Mouse (Mus musculus) limb, embryonic 11.5 days (tissue): ENCODE results near the gene Catsperg1. TPM values are rescaled to one million over a fixed set of nuclear protein-coding genes. Genes with fewer than 3 reads are reported as not detected.

Source experiments
- ATAC-seq: fragments of 200-750 bp; cut with Nextera tagmentation; 2 replicates; pipeline ENCODE4 v1.8.0; 2017; ENCODE audit warnings: low read depth; ENCODE audit not compliant: insufficient number of reproducible peaks, low FRiP score, low TSS enrichment
- DNase-seq: peaks from one replicate; pipeline ENCODE4 v3.0.0-alpha.2; 2015; ENCODE audit warnings: low spot score
- H3K27ac ChIP-seq: fragments of 300-500 bp; sonication (generic); replicated peaks from 2 replicates; pipeline ENCODE4 v1.5.1; 2014; ENCODE audit warnings: low read depth, mild to moderate bottlenecking, low read length
- H3K27me3 ChIP-seq: fragments of 300-500 bp; sonication (generic); 2 replicates; pipeline ENCODE4 v1.6.1; 2014; ENCODE audit warnings: mild to moderate bottlenecking, low read length, mixed read lengths; ENCODE audit not compliant: control insufficient read depth, insufficient read depth
- H3K36me3 ChIP-seq: fragments of 300-500 bp; sonication (generic); 2 replicates; pipeline ENCODE4 v1.6.1; 2014; ENCODE audit warnings: mild to moderate bottlenecking, low read length, moderate library complexity, mixed read lengths; ENCODE audit not compliant: control insufficient read depth, insufficient read depth
- H3K4me1 ChIP-seq: fragments of 300-500 bp; sonication (generic); 2 replicates; pipeline ENCODE4 v1.6.1; 2014; ENCODE audit warnings: low read length, mixed read lengths; ENCODE audit not compliant: control insufficient read depth, insufficient read depth
- H3K4me2 ChIP-seq: fragments of 300-500 bp; sonication (generic); 2 replicates; pipeline ENCODE4 v1.6.1; 2014; ENCODE audit warnings: low read depth, mild to moderate bottlenecking, moderate library complexity; ENCODE audit not compliant: severe bottlenecking
- H3K4me3 ChIP-seq: fragments of 300-500 bp; sonication (generic); 2 replicates; pipeline ENCODE4 v1.5.1; 2014; ENCODE audit warnings: low read depth, low read length
- H3K9ac ChIP-seq: fragments of 300-500 bp; sonication (generic); 2 replicates; pipeline ENCODE4 v1.6.1; 2014; ENCODE audit warnings: mild to moderate bottlenecking, low read length
- H3K9me3 ChIP-seq: fragments of 300-500 bp; sonication (generic); 2 replicates; pipeline ENCODE4 v1.6.1; 2016; ENCODE audit warnings: low read length; ENCODE audit not compliant: control insufficient read depth
- WGBS: fragments of 180-500 bp; shearing (Covaris S2); extraction: QIAGEN DNeasy Blood & Tissue Kit; methylation state at CpG from one replicate; pipeline ENCODE4 v1.1.7; 2014; 5-methylcytosine and 5-hydroxymethylcytosine counted together
- polyA plus RNA-seq: library from polyadenylated mRNA; unstranded; fragments of >200 nt; fragmentation: Nextera tagmentation; extraction: Ambion mirVana; gene quantifications from 2 replicates; pipeline ENCODE4 v1.2.1, GENCODE M21; 2014

Catsperg1 gene
- polyA plus RNA-seq, 1 experiment from 2014 or later = 0.45 TPM

DNA sequence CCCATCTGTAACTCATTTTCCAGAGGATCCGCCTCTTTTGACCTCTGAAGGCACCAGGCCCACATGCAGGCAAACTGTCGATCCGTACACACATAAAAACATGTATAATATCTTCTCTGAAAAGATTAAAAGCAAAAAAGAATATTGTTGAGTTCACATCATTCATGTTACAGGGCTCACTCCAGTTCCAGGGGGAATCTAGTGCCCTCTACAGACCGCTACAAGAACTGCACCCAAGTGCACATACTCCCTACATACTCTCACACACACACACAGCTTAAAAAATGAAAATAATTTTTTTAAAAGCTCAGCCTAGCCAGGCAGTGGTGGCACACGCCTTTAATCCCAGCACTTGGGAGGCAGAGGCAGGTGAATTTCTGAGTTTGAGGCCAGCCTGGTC, 20.8 kb upstream of the Catsperg1 start:
- H3K9me3 ChIP-seq = no peaks in the 10 kb centered on the region
- no peaks in the 10 kb centered on the region for H3K36me3 ChIP-seq
- no peak overlapping the region for H3K4me2 ChIP-seq
- H3K4me3 ChIP-seq = no peak overlapping the region
- no peak overlapping the region for H3K27ac ChIP-seq
- ATAC-seq (no peak), DNase-seq (no peak)
- WGBS = 65% methylated on average over 5 of the region's 5 CpGs
- peaks cover 2% of the 10 kb centered on the region; the same call in 1 of the 2 replicates for H3K4me1 ChIP-seq
- H3K9ac ChIP-seq = no peak overlapping the region
- H3K27me3 ChIP-seq = peaks cover 26% of the 10 kb centered on the region

DNA sequence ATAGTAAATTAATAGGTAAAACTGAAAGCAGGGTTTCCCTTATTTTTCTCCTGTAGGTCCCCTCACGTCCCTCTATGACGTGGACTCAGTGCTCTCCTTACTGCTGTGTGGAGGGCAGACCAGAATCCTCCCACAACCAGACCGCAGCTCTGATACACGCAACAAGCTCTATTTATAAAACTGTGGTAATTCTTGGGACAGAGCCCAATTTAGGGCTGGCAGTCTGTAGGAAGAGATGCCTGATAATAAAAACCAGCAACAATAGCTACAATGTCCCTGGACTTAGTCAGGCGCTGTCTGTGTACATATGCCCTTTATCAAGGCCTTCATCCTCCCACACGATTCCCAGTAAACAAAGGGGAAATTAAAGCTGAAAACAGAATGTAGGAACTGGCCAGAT, 19.9 kb upstream of the Catsperg1 start:
- H3K4me2 ChIP-seq = no peak overlapping the region
- no peaks in the 10 kb centered on the region for H3K36me3 ChIP-seq
- no peak overlapping the region for H3K9ac ChIP-seq
- DNase-seq = no peak
- 85% methylated on average over 6 of the region's 6 CpGs for WGBS
- ATAC-seq = no peak
- no peaks in the 10 kb centered on the region; the same call in 1 of the 2 replicates for H3K4me1 ChIP-seq
- H3K27me3 ChIP-seq = peaks cover 26% of the 10 kb centered on the region
- H3K4me3 ChIP-seq = no peak overlapping the region
- no peaks in the 10 kb centered on the region for H3K9me3 ChIP-seq
- H3K27ac ChIP-seq = no peak overlapping the region

DNA sequence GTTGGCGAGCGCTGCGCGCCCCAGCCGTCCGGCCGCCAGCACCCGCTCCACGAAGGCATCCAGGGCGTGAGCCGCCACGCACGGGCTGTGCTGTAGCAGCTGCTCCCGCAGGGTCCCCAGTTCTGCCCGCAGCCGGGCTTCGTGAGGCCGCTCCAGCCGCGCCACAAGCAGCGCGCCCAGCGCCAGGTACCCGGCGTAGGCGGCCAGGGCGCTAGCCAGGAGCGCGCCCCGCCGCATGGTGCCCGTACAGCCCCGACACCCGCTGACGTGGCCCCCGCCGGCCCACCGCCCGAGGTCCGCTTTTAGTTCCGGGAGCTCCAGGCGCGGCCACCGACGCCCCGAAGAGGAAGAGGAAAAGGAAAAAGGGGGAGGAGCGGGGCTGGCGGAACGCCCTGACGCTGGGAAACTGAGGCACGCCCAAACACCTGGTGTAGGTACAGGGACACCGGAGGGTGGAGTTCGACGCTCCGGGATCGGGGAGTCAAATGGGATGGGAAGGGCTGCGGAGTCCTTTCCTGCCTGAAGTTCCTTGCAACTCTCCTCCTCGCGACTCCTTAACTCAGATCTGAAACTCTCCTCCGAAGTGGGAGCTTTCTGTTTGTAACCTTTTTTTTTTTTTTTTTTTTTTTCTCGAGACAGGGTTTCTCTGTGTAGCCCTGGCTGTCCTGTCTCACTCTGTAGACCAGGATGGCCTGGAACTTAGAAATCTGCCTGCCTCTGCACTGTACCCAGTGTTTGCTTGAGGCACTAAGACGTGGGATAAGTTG, 18.6 kb upstream of the Catsperg1 start, which contains the start of gene Kcnk6:
Gene Kcnk6, minus strand, starts transcription at position 269 of the 767 bp plus-strand sequence.
- Histone ChIP-seq H3K4me2 (peak within 1 kb of the TSS; percentile 90), H3K36me3 (no peaks in the 10 kb centered on the region), H3K4me1 (no peaks in the 10 kb centered on the region), H3K4me3 (peak within 1 kb of the TSS; percentile 53), H3K27ac (no peak within 1 kb of the TSS), H3K27me3 (peaks cover 26% of the 10 kb centered on the region), H3K9me3 (no peaks in the 10 kb centered on the region), H3K9ac (peak within 1 kb of the TSS; percentile 75)
- ATAC-seq = peak; percentile 26; the same call in 1 of the 2 replicates
- WGBS = 2% methylated on average over 56 of the region's 62 CpGs
- DNase-seq = peak; percentile 41

DNA sequence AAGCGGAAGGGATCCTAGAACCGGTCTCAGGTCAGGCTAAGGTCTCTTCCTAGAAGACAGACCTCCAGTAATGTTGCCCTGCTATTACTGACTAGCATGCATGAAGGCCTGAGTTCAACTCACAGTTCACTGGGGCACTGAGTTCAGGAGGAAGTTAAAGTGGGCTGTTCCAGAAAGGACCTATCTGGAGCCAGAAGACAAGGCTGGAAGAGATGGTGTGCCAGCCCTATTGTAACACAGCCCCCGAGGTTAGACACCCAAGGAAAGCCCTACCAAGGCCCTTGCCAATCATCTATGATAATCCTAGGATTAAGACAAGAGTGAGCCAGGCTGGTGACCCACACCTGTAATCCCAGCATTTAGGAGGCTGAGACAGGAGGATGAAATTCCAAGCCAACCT, 17.7 kb upstream of the Catsperg1 start:
- peaks cover 26% of the 10 kb centered on the region for H3K27me3 ChIP-seq
- WGBS = 53% methylated on average over 3 of the region's 3 CpGs
- H3K27ac ChIP-seq = no peak overlapping the region

DNA sequence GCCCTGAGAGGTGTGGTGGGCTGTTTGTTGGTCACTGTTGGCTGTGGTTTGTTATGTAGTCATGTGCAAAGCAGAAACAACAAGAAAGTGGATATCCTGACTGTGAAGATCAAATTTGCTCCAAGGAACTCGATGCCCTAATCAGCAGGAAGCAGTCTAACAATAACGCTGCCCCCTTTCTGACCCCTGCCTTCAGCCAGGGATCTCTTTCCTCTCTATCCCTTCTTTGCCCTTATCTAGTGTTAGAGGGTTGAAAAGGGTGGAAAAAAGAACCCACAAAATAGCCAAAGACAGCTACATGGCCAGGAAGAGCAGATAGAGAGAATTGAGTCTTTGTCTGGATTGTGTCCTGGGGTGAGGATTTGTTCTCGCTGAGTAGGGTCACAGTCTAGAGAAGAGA, 16.7 kb upstream of the Catsperg1 start:
- no peak for DNase-seq
- no peak overlapping the region for H3K9ac ChIP-seq
- H3K9me3 ChIP-seq = no peaks in the 10 kb centered on the region
- no peak overlapping the region for H3K27ac ChIP-seq
- 63% methylated on average over 3 of the region's 3 CpGs for WGBS
- no peak for ATAC-seq
- H3K4me2 ChIP-seq = no peak overlapping the region
- H3K4me3 ChIP-seq = no peak overlapping the region
- H3K4me1 ChIP-seq = peaks cover under 1% of the 10 kb centered on the region
- H3K27me3 ChIP-seq = peaks cover 26% of the 10 kb centered on the region
- no peaks in the 10 kb centered on the region for H3K36me3 ChIP-seq

More for the DNA sequence above, 17.7 kb upstream of the Catsperg1 start:
- H3K4me1 ChIP-seq = no peaks in the 10 kb centered on the region
- no peak overlapping the region; the same call in 1 of the 2 replicates for H3K4me3 ChIP-seq
- no peak overlapping the region for H3K9ac ChIP-seq
- ATAC-seq = no peak
- DNase-seq = no peak
- H3K36me3 ChIP-seq = no peaks in the 10 kb centered on the region
- no peaks in the 10 kb centered on the region for H3K9me3 ChIP-seq
- peak overlapping the region; percentile 90; the same call in 1 of the 2 replicates for H3K4me2 ChIP-seq

DNA sequence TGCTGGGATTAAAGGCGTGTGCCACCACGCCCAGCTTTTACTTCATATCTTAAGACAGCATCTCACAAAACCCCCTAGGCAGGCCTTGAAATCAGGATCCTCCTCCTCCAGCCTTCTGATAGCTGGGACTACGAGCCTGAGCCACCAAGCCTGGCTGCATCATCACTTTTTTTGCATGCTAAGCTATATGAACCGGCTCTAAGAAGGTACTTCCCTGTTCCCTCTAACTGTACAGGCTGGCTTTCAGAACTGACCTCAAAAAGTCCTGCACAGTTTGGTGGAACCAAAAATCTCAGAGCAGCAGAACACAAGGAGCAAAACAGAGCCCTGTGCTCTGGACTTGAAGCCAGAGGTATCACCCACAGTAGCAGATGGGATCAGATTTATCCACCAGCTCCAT, 14.4 kb upstream of the Catsperg1 start:
- H3K4me1 ChIP-seq = peaks cover 5% of the 10 kb centered on the region
- no peak overlapping the region for H3K4me3 ChIP-seq
- ATAC-seq (no peak), DNase-seq (no peak)
- no peak overlapping the region for H3K4me2 ChIP-seq
- H3K36me3 ChIP-seq = no peaks in the 10 kb centered on the region
- H3K27me3 ChIP-seq = peaks cover 26% of the 10 kb centered on the region
- no peak overlapping the region for H3K27ac ChIP-seq
- no peaks in the 10 kb centered on the region for H3K9me3 ChIP-seq
- WGBS = 83% methylated on average over 4 of the region's 4 CpGs
- H3K9ac ChIP-seq = no peak overlapping the region

DNA sequence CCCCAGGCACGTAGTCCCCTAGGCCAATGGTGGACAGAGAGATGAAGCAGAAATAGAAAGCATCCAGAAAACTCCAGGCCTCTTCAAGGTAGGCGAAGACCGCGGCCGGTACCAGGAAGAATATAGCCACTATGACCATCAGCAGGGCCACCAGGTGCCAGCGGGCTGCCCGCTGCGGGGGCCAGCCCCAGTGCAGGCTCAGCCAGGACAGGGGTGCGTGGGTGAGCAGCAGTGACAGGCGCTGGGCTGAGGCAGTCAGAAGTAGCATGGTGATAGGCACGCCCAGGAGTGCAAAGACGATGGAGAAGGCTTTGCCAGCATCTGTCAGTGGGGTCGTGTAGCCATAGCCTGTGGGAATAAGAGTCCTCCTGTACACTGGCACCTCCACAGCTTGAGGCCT, 11.7 kb upstream of the Catsperg1 start:
- Histone ChIP-seq H3K36me3 (no peaks in the 10 kb centered on the region), H3K27me3 (0 out of 2 replicates have a peak, but pooled peaks cover under 1% of the 10 kb centered on the region), H3K27ac (no peak overlapping the region), H3K4me2 (peak overlapping the region; percentile 29; the same call in 1 of the 2 replicates), H3K9me3 (no peaks in the 10 kb centered on the region), H3K4me3 (no peak overlapping the region), H3K4me1 (peaks cover 5% of the 10 kb centered on the region), H3K9ac (no peak overlapping the region)
- WGBS = 70% methylated on average over 13 of the region's 13 CpGs
- ATAC-seq (no peak), DNase-seq (no peak)

DNA sequence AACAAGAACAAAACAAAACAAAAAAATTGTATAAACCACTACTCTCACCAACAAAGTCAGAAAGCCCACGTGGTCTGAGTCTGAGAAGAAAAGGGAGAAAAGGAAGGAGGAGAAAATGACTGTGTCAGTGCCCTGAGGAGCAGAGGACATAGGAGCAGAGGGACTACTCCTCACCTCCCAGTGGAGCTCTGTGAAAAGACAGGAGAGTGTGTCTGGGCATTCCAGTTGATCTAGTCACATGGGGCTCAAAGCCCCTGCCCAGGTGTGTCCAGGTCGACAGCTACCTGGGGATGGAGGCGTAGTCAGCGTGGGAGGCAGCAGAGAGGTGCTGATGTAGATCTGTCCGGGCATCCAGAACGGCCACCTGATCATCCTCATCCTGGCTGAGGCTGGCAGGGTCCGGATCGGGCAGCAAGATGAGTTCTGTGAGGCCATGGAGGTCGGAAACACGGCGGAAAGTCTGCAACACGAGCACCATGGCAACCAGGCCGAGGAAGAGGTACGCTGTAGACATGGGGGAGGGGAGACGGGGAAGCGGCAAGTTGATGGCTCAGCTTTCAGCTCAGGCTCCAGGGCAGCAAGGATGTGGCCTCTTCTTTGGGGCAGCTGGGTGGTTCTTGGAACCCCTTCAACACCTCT, 11.0 kb upstream of the Catsperg1 start:
- Histone ChIP-seq H3K9me3 (no peaks in the 10 kb centered on the region), H3K9ac (no peak overlapping the region), H3K36me3 (no peaks in the 10 kb centered on the region), H3K4me1 (peaks cover 5% of the 10 kb centered on the region), H3K27me3 (no peaks in the 10 kb centered on the region), H3K27ac (no peak overlapping the region), H3K4me3 (no peak overlapping the region), H3K4me2 (peak overlapping the region; percentile 29; the same call in 1 of the 2 replicates)
- ATAC-seq = 0 out of 2 replicates have a peak, but pooled peaks have one; percentile 44
- WGBS = 10% methylated on average over 16 of the region's 16 CpGs
- peak; percentile 62 for DNase-seq
